Mouse (Mus musculus): ENCODE measurements around the gene Cbll1. TPM values are rescaled to one million over a fixed set of nuclear protein-coding genes. Genes with fewer than 3 reads are reported as not detected.

Gene Cbll1
- total RNA-seq (2012; rRNA removed) = 5.0 and 5.3 TPM in 2 replicates
- polyA plus RNA-seq (2012; ENCODE audit: insufficient read depth in 1 of 2, insufficient read length in 2 of 2, low read depth in 1 of 2, low replicate concordance in 2 of 2, missing spikeins in 1 of 2) = 10 to 100 TPM in 1 of 2 experiments, not detected in 1; 19.8 TPM

DNA sequence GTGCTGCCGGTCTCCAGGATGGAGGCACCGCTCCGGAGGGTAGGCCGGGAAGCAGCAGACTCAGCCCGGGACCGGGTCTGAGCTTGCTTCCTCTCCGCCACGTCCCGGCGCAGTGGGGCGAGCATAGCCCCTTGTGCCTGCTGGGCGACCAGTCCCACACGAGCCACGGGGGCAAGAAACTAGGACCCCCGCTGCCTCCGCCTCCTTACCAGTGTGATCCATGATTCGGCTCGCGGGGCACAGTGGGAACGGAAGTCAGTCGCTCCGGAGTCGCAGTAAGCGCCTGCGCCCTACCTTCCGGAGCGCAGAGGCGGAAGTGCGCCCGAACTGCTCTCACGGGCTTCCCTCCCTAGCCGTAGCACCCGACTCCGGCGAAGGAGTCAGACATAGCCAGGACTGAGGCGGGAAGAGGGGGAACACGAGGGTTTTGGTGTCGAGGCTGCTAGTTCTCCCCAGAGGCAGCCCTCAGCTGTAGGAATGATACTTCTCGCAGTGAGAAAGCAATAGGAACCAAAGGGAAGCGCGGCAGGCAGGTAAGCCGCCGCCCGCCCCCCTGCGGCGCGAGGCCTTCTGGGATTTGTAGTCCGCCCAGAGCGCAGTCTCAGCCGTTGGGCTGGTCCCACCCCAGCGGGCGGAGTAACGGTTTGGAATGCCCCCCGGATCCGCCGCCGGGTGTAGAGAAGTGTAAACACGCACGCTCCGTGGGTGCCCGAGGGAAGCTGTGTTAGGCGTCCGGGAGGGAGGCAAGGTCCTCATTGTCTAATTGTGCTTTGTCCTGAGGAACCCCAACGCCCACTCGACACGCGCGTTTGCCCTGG lies at the start of gene Cbll1:
Cbll1 (minus strand) TSS at position 303 of the 818 bp plus-strand sequence.
- peaks cover 5 to 11% of the 10 kb centered on the region in 2 experiments for H3K4me1 ChIP-seq (ENCODE audit: control insufficient read depth in 1 of 2, insufficient read depth in 2 of 2, low read length in 2 of 2)
- peak within 1 kb of the TSS; percentile 90 for H3K27ac ChIP-seq (ENCODE audit: control insufficient read depth, low read depth, low read length)
- H3K4me3 ChIP-seq (ENCODE audit: control insufficient read depth in 1 of 2, insufficient read depth in 1 of 2, low read depth in 2 of 2, low read length in 2 of 2) = peak within 1 kb of the TSS; percentile 75 to 80
- no peaks in the 10 kb centered on the region for H3K27me3 ChIP-seq (ENCODE audit: control insufficient read depth in 1 of 2, insufficient read depth in 2 of 2, low read length in 2 of 2)
- H3K36me3 ChIP-seq (ENCODE audit: control insufficient read depth in 1 of 2, insufficient read depth in 2 of 2, low read length in 2 of 2) = peaks cover 4 to 15% of the 10 kb centered on the region in 2 experiments; a peak in 3 of 4 replicates
- H3K9me3 ChIP-seq (replicated peaks; ENCODE audit: insufficient read depth, low read length) = no peaks in the 10 kb centered on the region
- H3K79me2 ChIP-seq (ENCODE audit: control insufficient read depth, insufficient read depth, low read length, poor library complexity) = peaks cover 29% of the 10 kb centered on the region
- peak; percentile 97 for DNase-seq (ENCODE audit: low read depth, low spot score)
- peak within 1 kb of the TSS; percentile 90 for H3K9ac ChIP-seq (ENCODE audit: control insufficient read depth, low read depth, low read length, poor library complexity, severe bottlenecking)
- TF ChIP-seq ZKSCAN1 (IDR thresholded peaks at IDR 0.05; ENCODE audit: low read depth, low read length) = no peak
- no peak; the same call in 1 of the 2 replicates for TF ChIP-seq USF1 (IDR thresholded peaks at IDR 0.05; ENCODE audit: low read depth, low read length)
- TF ChIP-seq KAT2A (conservative IDR thresholded peaks at IDR 0.05; ENCODE audit: low read depth, low read length) = peak; percentile 75
- TF ChIP-seq HCFC1 (IDR thresholded peaks at IDR 0.05; ENCODE audit: low read depth, low read length) = peak; percentile 92
- TF ChIP-seq MXI1 (IDR thresholded peaks at IDR 0.05; ENCODE audit: low read depth, low read length) = peak; percentile 65
- TF ChIP-seq RAD21 (IDR thresholded peaks at IDR 0.05; ENCODE audit: low read depth, low read length) = no peak
- TF ChIP-seq GABPA (IDR thresholded peaks at IDR 0.05; ENCODE audit: low read depth, low read length) = no peak
- TF ChIP-seq SIN3A (IDR thresholded peaks at IDR 0.05; ENCODE audit: low read length) = peak; percentile 67
- no peak for TF ChIP-seq CHD2 (IDR thresholded peaks at IDR 0.05; ENCODE audit: low read length)
- no peak for TF ChIP-seq JUND (IDR thresholded peaks at IDR 0.05; ENCODE audit: low read depth, low read length)
- TF ChIP-seq ZC3H11A (IDR thresholded peaks at IDR 0.05; ENCODE audit: low read depth, low read length) = no peak
- TF ChIP-seq TCF12 (IDR thresholded peaks at IDR 0.05; ENCODE audit: low read depth, low read length) = peak; percentile 37; the same call in 1 of the 2 replicates
- TF ChIP-seq MEF2A (IDR thresholded peaks at IDR 0.05; ENCODE audit: extremely low read depth, insufficient replicate concordance, low read depth, low read length, poor library complexity, severe bottlenecking) = no peak
- peak in 1 of 2 experiments; percentile 36; a peak in 2 of 4 replicates for TF ChIP-seq EP300 (IDR thresholded peaks at IDR 0.05; ENCODE audit: low read depth in 1 of 2, low read length in 2 of 2)
- TF ChIP-seq GATA1 (IDR thresholded peaks at IDR 0.05; ENCODE audit: low read depth, low read length) = no peak
- TF ChIP-seq NELFE (IDR thresholded peaks at IDR 0.05; ENCODE audit: low read depth, low read length) = peak; percentile 87
- TF ChIP-seq UBTF (IDR thresholded peaks at IDR 0.05; ENCODE audit: borderline replicate concordance, insufficient read depth, low read depth, low read length) = no peak
- no peak for TF ChIP-seq CTCF (IDR thresholded peaks at IDR 0.05 in 2 of 3, conservative IDR thresholded peaks at IDR 0.05 in 1 of 3; ENCODE audit: control insufficient read depth in 1 of 3, insufficient read depth in 1 of 3, low read depth in 2 of 3, low read length in 3 of 3, poor library complexity in 1 of 3, severe bottlenecking in 1 of 3)
- TF ChIP-seq ZMIZ1 (IDR thresholded peaks at IDR 0.05; ENCODE audit: low read depth, low read length) = peak; percentile 90
- TF ChIP-seq POLR2AphosphoS5 (IDR thresholded peaks at IDR 0.05; ENCODE audit: borderline replicate concordance, low read depth, low read length) = no peak
- TF ChIP-seq MAX (IDR thresholded peaks at IDR 0.05; ENCODE audit: low read length) = peak; percentile 43
- TF ChIP-seq POLR2AphosphoS2 (IDR thresholded peaks at IDR 0.05; ENCODE audit: low read length) = peak; percentile 86
- peak; percentile 96 for TF ChIP-seq MYB (IDR thresholded peaks at IDR 0.05; ENCODE audit: low read depth, low read length)
- peak; percentile 80 for TF ChIP-seq MAZ (IDR thresholded peaks at IDR 0.05; ENCODE audit: low read depth, low read length)
- peak; percentile 79 for TF ChIP-seq MYC (IDR thresholded peaks at IDR 0.05; ENCODE audit: low read depth, low read length)
- TF ChIP-seq CHD1 (IDR thresholded peaks at IDR 0.05; ENCODE audit: low read depth, low read length) = no peak
- no peak for TF ChIP-seq SMC3 (IDR thresholded peaks at IDR 0.05; ENCODE audit: low read depth, low read length)
- 0 out of 2 replicates have a peak, but pooled peaks have one; percentile 13 for TF ChIP-seq RCOR1 (IDR thresholded peaks at IDR 0.05; ENCODE audit: low read depth, low read length)
- TF ChIP-seq USF2 (IDR thresholded peaks at IDR 0.05; ENCODE audit: borderline replicate concordance in 1 of 2, insufficient read depth in 1 of 2, low read depth in 1 of 2, low read length in 2 of 2) = no peak
- TF ChIP-seq ELF1 (IDR thresholded peaks at IDR 0.05; ENCODE audit: low read depth, low read length) = peak; percentile 94
- TF ChIP-seq TBP (IDR thresholded peaks at IDR 0.05; ENCODE audit: low read depth, low read length) = peak; percentile 69
- peak; percentile 50; the same call in 1 of the 2 replicates for TF ChIP-seq E2F4 (IDR thresholded peaks at IDR 0.05; ENCODE audit: borderline replicate concordance, low read depth, low read length)
- TF ChIP-seq TAL1 (IDR thresholded peaks at IDR 0.05; ENCODE audit: low read length) = no peak
- peak; percentile 68 for TF ChIP-seq NRF1 (IDR thresholded peaks at IDR 0.05; ENCODE audit: insufficient read depth, low read depth, low read length, poor library complexity, severe bottlenecking)
- TF ChIP-seq ZNF384 (IDR thresholded peaks at IDR 0.05; ENCODE audit: low read depth, low read length) = no peak

Measured in MEL (cell line).